Mouse (Mus musculus): ENCODE measurements at regions not wholly inside any gene's neighbourhood (a gene's known extent, or its start where the extent isn't known, plus 50 kb on each side); places are given as distances from the start of the nearest gene placed in this dataset.

GRCm38 (mm10) chr4:67673961-67674360, 846.6 kb downstream of the Tlr4 start:
- no peak for DNase-seq

DNA sequence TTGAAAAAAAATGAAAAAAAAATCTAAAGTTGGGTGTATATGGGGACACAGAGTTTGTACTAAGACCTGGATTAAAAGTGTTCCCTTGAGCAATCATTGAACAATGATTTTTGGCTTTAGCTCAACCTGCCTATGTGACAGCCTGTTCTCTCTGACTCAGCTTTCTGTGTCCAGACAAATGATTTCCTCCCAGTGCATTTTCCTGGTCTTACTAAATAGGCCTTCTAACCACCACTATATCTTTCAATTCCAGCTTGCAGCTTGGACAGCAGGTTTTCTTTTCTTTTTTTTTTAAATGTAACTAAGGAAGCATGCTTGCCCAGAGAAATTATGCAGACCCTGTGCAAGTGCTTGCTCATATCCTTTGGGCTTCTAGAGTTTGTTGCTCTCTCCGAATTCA, 850.2 kb downstream of the Tlr4 start:
- DNase-seq, result no peak

DNA sequence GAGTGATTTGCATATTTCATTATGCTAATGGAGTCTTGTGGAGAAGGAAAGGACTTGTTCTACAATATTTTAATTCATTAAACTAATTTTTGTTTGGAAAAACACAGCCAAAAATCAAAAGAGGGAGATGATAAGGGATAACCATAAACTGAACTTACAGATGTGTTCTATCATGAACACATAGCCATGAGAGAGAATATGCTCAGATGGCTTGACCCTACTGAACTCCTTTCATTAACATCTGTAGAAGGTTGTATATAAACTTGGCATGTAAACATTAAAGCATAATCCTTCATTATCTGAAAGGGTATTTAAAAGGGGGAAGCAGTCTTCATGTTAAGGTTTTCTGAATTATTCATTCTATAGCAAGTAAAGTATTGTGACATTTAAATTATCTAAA, 871.1 kb downstream of the Tlr4 start:
- no peak for DNase-seq

All from kidney, postnatal 25 days (tissue).